Mouse (Mus musculus) urinary bladder, postnatal 25 days (tissue): Measurements from ENCODE around the gene Prdm16.

Experiments
- DNase-seq: peaks from one replicate; pipeline ENCODE4 v3.0.0; 2022; ENCODE audit warnings: low spot score

The Prdm16 gene

DNA sequence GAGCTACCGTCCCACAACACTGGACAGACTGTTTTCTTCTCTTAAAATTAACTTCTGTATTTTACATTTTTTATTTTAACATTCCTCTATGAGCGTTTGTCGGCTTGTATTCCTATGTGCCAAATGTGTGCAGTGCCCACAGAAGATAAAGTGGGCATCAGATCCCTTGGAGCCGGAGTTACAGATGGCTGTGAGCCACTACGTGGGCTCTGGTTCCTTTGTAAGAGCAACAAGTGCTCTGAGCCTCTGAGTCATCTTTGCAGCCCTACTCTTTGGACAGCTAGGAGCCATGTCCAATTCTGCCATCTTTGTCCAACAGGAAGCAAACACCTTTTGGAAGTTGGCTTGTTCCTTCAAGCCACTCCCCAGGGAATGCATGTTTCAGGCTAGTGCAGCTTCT lies 78.6 kb downstream of the Prdm16 start:
- no peak for DNase-seq

GRCm38 (mm10) chr4:154557168-154557567 lies 79.5 kb downstream of the Prdm16 start:
- no peak for DNase-seq

- no peak for DNase-seq
Observed at GRCm38 (mm10) chr4:154556418-154556817, 80.3 kb downstream of the Prdm16 start.

GRCm38 (mm10) chr4:154549961-154550393 lies 86.7 kb downstream of the Prdm16 start:
- no peak for DNase-seq

- DNase-seq, result no peak
Observed at GRCm38 (mm10) chr4:154549497-154549896, 87.2 kb downstream of the Prdm16 start.

GRCm38 (mm10) chr4:154547176-154547855 lies 89.4 kb downstream of the Prdm16 start:
- no peak for DNase-seq

DNA sequence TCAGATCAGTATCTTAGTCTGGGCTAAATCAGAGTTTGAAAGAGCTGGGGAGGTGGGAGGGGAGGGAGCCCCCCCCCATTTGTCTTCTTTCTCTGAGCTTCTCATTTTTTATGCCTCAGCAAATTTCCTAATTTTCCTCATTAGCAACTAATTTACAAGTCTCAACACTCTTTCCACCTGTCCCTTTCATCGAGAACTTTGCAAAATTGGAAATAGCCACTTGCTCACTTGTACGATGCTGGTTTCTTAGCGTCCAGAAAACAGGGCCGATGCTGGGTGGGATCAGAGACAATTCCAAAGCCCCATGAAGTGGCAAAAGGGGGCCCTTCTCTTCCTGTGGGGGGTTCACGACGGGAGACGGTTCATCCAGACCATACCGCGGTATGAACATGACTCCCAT lies 91.4 kb downstream of the Prdm16 start:
- no peak for DNase-seq

DNA sequence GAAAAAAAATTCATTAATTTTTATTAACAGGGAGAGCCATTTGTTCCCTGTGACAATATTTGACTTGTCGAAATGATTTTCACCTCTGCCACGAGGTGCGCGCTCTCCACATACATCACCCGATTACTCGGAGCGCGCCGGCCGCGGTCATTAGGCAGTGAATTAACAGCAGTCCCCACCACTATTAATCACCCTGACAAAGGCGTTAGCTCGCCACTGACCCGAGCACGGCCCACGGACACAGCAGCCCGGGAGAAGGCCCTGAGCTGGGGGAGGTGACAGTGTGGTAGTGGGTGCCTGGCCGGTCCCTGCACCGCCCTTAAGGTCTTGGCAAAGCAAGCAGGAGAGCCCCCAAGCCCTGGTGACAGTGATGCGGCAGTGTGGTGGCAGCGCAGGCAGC lies 92.8 kb downstream of the Prdm16 start:
- DNase-seq, result no peak

DNA sequence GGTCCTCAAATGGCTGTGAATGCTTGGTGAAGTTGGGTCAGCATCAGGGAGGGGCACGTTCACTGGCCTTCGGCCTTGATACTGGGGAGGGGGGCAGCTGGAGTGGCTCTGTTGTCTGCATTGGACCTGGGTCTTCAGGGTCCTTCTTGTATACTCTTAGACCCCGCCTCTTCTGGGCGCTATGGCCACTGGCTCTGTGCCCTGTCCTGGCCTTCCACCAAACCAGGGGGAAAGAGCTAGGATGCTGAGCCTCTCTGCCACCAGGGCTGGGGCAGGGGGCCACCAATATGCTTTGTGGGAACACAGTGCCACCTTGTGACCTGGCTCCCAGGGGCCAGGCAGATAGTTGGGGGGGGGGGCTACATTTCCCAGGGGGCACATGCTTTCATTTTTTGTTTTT lies 93.5 kb downstream of the Prdm16 start:
- no peak for DNase-seq

DNA sequence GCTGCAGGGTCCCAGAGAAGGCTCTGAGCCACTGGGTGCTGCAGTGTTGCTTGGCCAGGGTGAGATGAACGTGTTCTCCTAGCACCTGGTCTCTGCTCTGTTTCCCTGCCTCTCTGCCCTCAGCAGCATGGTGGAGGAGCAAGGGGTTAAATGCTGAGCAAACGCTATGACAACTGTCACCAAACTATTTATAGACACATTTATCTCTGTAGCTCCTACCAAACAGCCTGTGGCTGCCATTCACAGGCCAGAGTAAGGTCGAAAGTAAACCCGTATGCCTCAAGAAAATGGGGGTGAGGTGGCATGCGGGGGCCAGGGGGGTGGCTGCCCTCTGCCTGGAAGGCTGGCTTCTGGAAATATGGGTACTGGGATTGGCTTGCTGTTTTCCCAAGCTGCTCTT lies 94.1 kb downstream of the Prdm16 start:
- DNase-seq, result no peak

- no peak for DNase-seq
Observed at GRCm38 (mm10) chr4:154541632-154542276, 94.9 kb downstream of the Prdm16 start.

- DNase-seq, result no peak
Observed at GRCm38 (mm10) chr4:154540671-154541070, 96.0 kb downstream of the Prdm16 start.

- DNase-seq, result no peak
Observed at GRCm38 (mm10) chr4:154539703-154540102, 97.0 kb downstream of the Prdm16 start.

DNA sequence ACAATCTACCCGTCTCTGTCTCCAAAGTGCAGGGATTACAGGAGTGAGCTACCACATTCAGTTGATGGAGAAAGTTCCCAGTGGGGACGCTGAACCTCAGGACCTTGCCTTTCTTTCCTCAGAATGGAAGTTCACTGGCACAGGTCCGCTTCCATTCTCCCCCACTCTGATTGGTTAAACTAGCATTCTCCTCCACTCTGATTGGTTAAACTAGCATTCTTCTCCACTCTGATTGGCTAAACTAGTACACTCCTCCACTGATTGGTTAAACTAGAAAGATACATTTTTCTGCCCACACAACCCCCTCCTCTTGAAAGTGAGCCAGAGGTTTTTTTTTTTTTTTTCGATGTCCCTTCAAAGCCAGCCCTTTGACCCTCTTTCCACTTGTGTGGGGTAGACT lies 97.9 kb downstream of the Prdm16 start:
- no peak for DNase-seq

DNA sequence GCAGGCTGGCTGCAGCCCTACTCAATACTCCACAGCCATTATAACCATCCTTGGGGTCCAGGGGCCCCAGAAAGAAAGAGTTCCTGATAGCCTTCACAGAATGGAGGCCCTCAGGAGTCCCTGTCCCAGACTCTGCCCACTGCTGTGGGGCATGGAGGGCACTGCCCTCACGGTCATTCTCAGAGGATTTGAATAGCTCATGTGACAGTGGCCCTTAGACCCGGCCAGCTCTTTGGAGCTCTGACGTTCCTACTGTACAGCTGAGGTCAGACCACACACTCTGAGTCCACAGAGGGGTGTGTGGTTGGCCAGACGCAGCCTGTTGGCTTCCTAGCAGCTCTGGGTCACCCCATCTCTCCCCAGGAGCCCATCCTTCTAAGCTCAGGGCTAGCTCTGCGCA lies 100.6 kb downstream of the Prdm16 start:
- DNase-seq, result no peak

DNA sequence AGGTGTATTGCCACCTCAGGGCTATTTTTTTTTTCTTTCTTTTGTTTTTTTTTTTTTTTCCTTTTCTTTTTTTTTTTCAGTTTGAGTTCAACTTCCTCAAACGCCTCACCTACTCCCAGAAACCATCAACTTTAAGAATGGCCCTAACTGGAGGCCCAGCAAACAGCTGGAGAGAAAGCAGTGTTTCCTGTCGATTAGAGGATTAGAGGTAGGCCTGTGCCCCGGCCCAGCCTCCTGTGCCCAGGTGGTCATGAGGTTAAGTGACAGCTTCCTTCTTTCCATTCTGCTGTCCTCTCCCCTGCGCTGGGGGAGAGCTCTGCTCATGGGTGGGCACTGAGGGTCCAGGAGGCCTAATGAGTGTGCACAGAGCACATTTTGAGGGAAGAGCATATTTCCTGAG lies 105.3 kb downstream of the Prdm16 start:
- DNase-seq, result no peak

GRCm38 (mm10) chr4:154530336-154530735 lies 106.3 kb downstream of the Prdm16 start:
- DNase-seq, result no peak

- DNase-seq, result peak; percentile 39
Observed at GRCm38 (mm10) chr4:154527506-154527905, 109.2 kb downstream of the Prdm16 start.

DNA sequence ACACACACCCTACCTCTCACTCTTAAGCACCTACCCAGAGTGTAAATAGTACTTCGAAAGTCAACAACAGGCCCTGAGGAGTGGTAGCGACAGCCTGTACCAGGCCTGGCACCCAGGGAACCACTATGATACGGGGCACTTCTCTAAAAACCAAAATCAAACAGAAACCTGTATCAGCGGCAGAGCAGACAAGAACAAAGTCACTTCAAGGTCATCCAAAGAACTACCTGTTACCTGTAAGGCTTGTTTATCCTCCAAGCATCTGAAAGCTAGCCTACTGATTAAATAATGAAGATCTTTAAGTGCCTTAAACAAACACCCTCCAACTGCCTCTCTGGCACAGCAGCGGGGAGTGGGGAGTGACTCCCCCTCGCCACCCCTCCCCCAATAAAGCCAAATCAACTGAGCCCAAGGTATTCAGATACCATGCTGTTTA lies 110.3 kb downstream of the Prdm16 start:
- DNase-seq, result no peak

DNA sequence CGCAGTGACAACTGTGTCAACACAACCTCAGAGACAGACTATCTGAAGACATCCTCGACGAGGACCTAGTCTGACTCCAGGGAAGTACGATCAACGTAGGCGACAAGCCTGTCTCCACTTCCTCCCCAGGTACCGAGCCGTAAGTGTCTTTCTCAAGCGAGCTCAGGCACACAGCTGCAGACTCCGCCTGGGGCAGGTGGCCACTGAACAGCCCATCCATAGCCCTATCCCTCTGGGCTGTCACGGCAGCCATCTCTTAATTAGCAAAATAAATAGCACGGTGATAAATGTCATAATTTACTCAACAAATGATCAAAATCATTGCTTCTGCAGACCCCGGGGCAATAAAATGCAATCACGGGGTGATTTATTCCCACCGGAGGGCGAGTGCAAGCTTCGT lies 112.8 kb downstream of the Prdm16 start:
- no peak for DNase-seq

GRCm38 (mm10) chr4:154521881-154522676 lies 114.6 kb downstream of the Prdm16 start:
- no peak for DNase-seq

GRCm38 (mm10) chr4:154519470-154520037 lies 117.1 kb downstream of the Prdm16 start:
- no peak for DNase-seq

- no peak for DNase-seq
Observed at GRCm38 (mm10) chr4:154517991-154518390, 118.7 kb downstream of the Prdm16 start.
